16 mouse cellular contexts compared by ENCODE assay signal in genomic region chr6:128164632-128165031, GRCm38 (mm10).
"Had no signal": no experiment of that assay in that cellular context is flagged by ENCODE, and none has a peak within 500 bp of the region (broad histone marks: within the 10 kb centered on the region; RNA-seq: fewer than 3 reads in every experiment).

No protein-coding gene starts in this region.

- H3K27ac ChIP-seq: neural tube, embryonic 13.5 days; neural tube, embryonic 15.5 days; stomach, embryonic 15.5 days; stomach, postnatal 0 days had no signal

- H3K4me1 ChIP-seq: neural tube, embryonic 13.5 days; neural tube, embryonic 15.5 days had no signal

- H3K4me3 ChIP-seq: neural tube, embryonic 13.5 days; neural tube, embryonic 15.5 days; stomach, embryonic 15.5 days had no signal

- H3K36me3 ChIP-seq: neural tube, embryonic 13.5 days; neural tube, embryonic 15.5 days; stomach, embryonic 15.5 days had no signal

- H3K4me2 ChIP-seq: neural tube, embryonic 13.5 days; neural tube, embryonic 15.5 days; stomach, embryonic 15.5 days had no signal

- DNase-seq: retina, postnatal 1 day; right cerebral cortex, adult 18-20 months; right cerebral cortex, postnatal 14 days; right cerebral cortex, postnatal 25 days; right cerebral cortex, postnatal 4 days; spleen, adult 18-20 months; thymus, adult 18-20 months; thymus, adult 2 months; thymus, postnatal 14 days; thymus, postnatal 25 days; thymus, postnatal 36 days; thymus, postnatal 4 days had no signal

- H3K9me3 ChIP-seq: neural tube, embryonic 13.5 days; neural tube, embryonic 15.5 days; stomach, embryonic 15.5 days had no signal

- H3K27me3 ChIP-seq: neural tube, embryonic 13.5 days; neural tube, embryonic 15.5 days; stomach, embryonic 15.5 days had no signal

- H3K9ac ChIP-seq: neural tube, embryonic 13.5 days; neural tube, embryonic 15.5 days; stomach, embryonic 15.5 days had no signal
